ENCODE assay signal across 18 mouse cellular contexts in genomic region chr3:66654860-66655259, GRCm38 (mm10).
"Had no signal": no experiment of that assay in that cellular context is flagged by ENCODE, and none has a peak within 500 bp of the region (broad histone marks: within the 10 kb centered on the region; RNA-seq: fewer than 3 reads in every experiment).

No protein-coding gene starts in this region.

- H3K27me3 ChIP-seq: midbrain, embryonic 12.5 days; midbrain, embryonic 15.5 days; neural tube, embryonic 12.5 days; neural tube, embryonic 15.5 days had no signal

- H3K27ac ChIP-seq: kidney, postnatal 0 days; left cerebral cortex, adult 2 months; macrophage; midbrain, embryonic 12.5 days; midbrain, embryonic 15.5 days; neural tube, embryonic 12.5 days; neural tube, embryonic 15.5 days had no signal

- H3K4me2 ChIP-seq: midbrain, embryonic 12.5 days; midbrain, embryonic 15.5 days; neural tube, embryonic 12.5 days; neural tube, embryonic 15.5 days had no signal

- H3K9me3 ChIP-seq: midbrain, embryonic 15.5 days; neural tube, embryonic 12.5 days; neural tube, embryonic 15.5 days had no signal

- H3K9ac ChIP-seq: midbrain, embryonic 12.5 days; midbrain, embryonic 15.5 days; neural tube, embryonic 12.5 days; neural tube, embryonic 15.5 days had no signal

- H3K4me1 ChIP-seq: midbrain, embryonic 12.5 days had no signal

- H3K4me3 ChIP-seq: left cerebral cortex, adult 2 months; midbrain, embryonic 12.5 days; midbrain, embryonic 15.5 days; neural tube, embryonic 12.5 days; neural tube, embryonic 15.5 days had no signal

- H3K36me3 ChIP-seq: midbrain, embryonic 12.5 days; midbrain, embryonic 15.5 days; neural tube, embryonic 12.5 days; neural tube, embryonic 15.5 days had no signal

- ATAC-seq: intestine, postnatal 0 days; midbrain, embryonic 15.5 days had no signal

- DNase-seq: kidney, adult 2 months; kidney, postnatal 25 days; layer of hippocampus, postnatal 36 days; lung, adult 18-20 months; lung, postnatal 14 days; right cerebral cortex, adult 18-20 months; right cerebral cortex, postnatal 25 days; thymus, adult 2 months; thymus, postnatal 14 days; thymus, postnatal 4 days had no signal
